Mouse (Mus musculus) fibroblast of lung, adult 2 months (primary cell): ENCODE results near the gene Retn.

Experiments used
- DNase-seq: peaks from one replicate; pipeline ENCODE4 v3.0.0-alpha.2; 2011; ENCODE audit warnings: low read depth

Retn gene

GRCm38 (mm10) chr8:3655526-3655925 is at the start of gene Retn:
Retn (plus strand) TSS chr8:3655770.
- no peak for DNase-seq

- no peak for DNase-seq
These were observed 49.0 kb upstream of the Retn start for GRCm38 (mm10) chr8:3606593-3606992.

- DNase-seq, result no peak
These were observed 47.7 kb upstream of the Retn start for GRCm38 (mm10) chr8:3607822-3608221.

GRCm38 (mm10) chr8:3609046-3609815 is 46.3 kb upstream of the Retn start:
- DNase-seq, result no peak

GRCm38 (mm10) chr8:3609816-3610150 is 45.8 kb upstream of the Retn start:
- DNase-seq, result no peak

GRCm38 (mm10) chr8:3621199-3621970 is 34.2 kb upstream of the Retn start, which contains the start of the genes Xab2 and Pet100:
Xab2 (minus strand) TSS chr8:3621316.
Pet100 (plus strand) TSS chr8:3621548.
- peak; percentile 100 for DNase-seq

- no peak for DNase-seq
These were observed 33.5 kb upstream of the Retn start for GRCm38 (mm10) chr8:3622119-3622518.

GRCm38 (mm10) chr8:3625445-3625844 is 30.1 kb upstream of the Retn start, which contains the start of gene Pcp2:
Pcp2 (minus strand) TSS chr8:3625545.
- DNase-seq, result no peak

GRCm38 (mm10) chr8:3626971-3627370 is 28.6 kb upstream of the Retn start:
- no peak for DNase-seq

GRCm38 (mm10) chr8:3628014-3628413 is 27.6 kb upstream of the Retn start:
- DNase-seq, result no peak

GRCm38 (mm10) chr8:3630647-3631477 is 24.7 kb upstream of the Retn start, which contains the start of gene Stxbp2:
Stxbp2 (plus strand) TSS chr8:3630955.
- peak; percentile 17 for DNase-seq

- DNase-seq, result no peak
These were observed 24.1 kb upstream of the Retn start for GRCm38 (mm10) chr8:3631478-3631875.

GRCm38 (mm10) chr8:3645804-3646203 is 9.8 kb upstream of the Retn start:
- no peak for DNase-seq

GRCm38 (mm10) chr8:3646824-3647531 is 8.6 kb upstream of the Retn start:
- no peak for DNase-seq

GRCm38 (mm10) chr8:3647561-3647960 is 8.0 kb upstream of the Retn start:
- no peak for DNase-seq

GRCm38 (mm10) chr8:3648268-3648667 is 7.3 kb upstream of the Retn start:
- DNase-seq, result no peak

- DNase-seq, result no peak
These were observed 6.6 kb upstream of the Retn start for GRCm38 (mm10) chr8:3648990-3649389.

GRCm38 (mm10) chr8:3652845-3653244 is 2.7 kb upstream of the Retn start:
- DNase-seq, result no peak

GRCm38 (mm10) chr8:3654726-3655508 is 653 bp upstream of the Retn start:
- DNase-seq, result no peak

- no peak for DNase-seq
These were observed 1.3 kb downstream of the Retn start for GRCm38 (mm10) chr8:3656725-3657381.
